Mouse (Mus musculus) limb, embryonic 14.5 days (tissue): ENCODE measurements around the gene Cd3eap. TPM values are rescaled to one million over a fixed set of nuclear protein-coding genes. Genes with fewer than 3 reads are reported as not detected.

Experiments
- ATAC-seq: fragments of 200-750 bp; cut with Nextera tagmentation; 2 replicates; pipeline ENCODE4 v1.8.0; 2017; ENCODE audit warnings: low read depth, moderate number of reproducible peaks, moderate TSS enrichment; ENCODE audit not compliant: low FRiP score
- DNase-seq: peaks from one replicate; pipeline ENCODE4 v3.0.0-alpha.2; 2015; ENCODE audit warnings: low spot score
- H3K27ac ChIP-seq: fragments of 300-500 bp; sonication (generic); replicated peaks from 2 replicates; pipeline ENCODE4 v1.5.1; 2014; ENCODE audit warnings: low read depth, mild to moderate bottlenecking, low read length, moderate library complexity, mixed read lengths
- H3K27me3 ChIP-seq: fragments of 300-500 bp; sonication (generic); 2 replicates; pipeline ENCODE4 v1.6.1; 2014; ENCODE audit warnings: low read length, mixed read lengths; ENCODE audit not compliant: control insufficient read depth, insufficient read depth
- H3K36me3 ChIP-seq: fragments of 300-500 bp; sonication (generic); 2 replicates; pipeline ENCODE4 v1.6.1; 2014; ENCODE audit warnings: mild to moderate bottlenecking, low read length, moderate library complexity, mixed read lengths; ENCODE audit not compliant: control insufficient read depth, insufficient read depth
- H3K4me1 ChIP-seq: fragments of 300-500 bp; sonication (generic); 2 replicates; pipeline ENCODE4 v1.6.1; 2014; ENCODE audit warnings: antibody characterized with exemption, low read length, mixed read lengths; ENCODE audit not compliant: control insufficient read depth, insufficient read depth
- H3K4me2 ChIP-seq: fragments of 300-500 bp; sonication (generic); replicated peaks from 2 replicates; pipeline ENCODE4 v1.6.1; 2014; ENCODE audit warnings: low read depth, mild to moderate bottlenecking, low read length, moderate library complexity; ENCODE audit not compliant: severe bottlenecking
- H3K4me3 ChIP-seq: fragments of 300-500 bp; sonication (generic); replicated peaks from 2 replicates; pipeline ENCODE4 v1.5.1; 2014; ENCODE audit warnings: low read length
- H3K9ac ChIP-seq: fragments of 300-500 bp; sonication (generic); 2 replicates; pipeline ENCODE4 v1.6.1; 2014; ENCODE audit warnings: mild to moderate bottlenecking, low read depth, low read length, moderate library complexity; ENCODE audit not compliant: severe bottlenecking
- H3K9me3 ChIP-seq: fragments of 300-500 bp; sonication (generic); 2 replicates; pipeline ENCODE4 v1.6.1; 2016; ENCODE audit warnings: low read length; ENCODE audit not compliant: control insufficient read depth
- POLR2A ChIP-seq: fragments of 200-500 bp; IDR thresholded peaks from 2 replicates; pipeline ENCODE4 v1.8.0; 2012; ENCODE audit warnings: inconsistent platforms, mild to moderate bottlenecking, moderate library complexity, borderline replicate concordance; ENCODE audit not compliant: insufficient read depth, insufficient read length; ENCODE audit errors: extremely low read depth
- WGBS: fragments of 180-500 bp; shearing (Covaris S2); extraction: QIAGEN DNeasy Blood & Tissue Kit; methylation state at CpG from one replicate; pipeline ENCODE4 v1.1.7; 2014; 5-methylcytosine and 5-hydroxymethylcytosine counted together
- polyA plus RNA-seq, 2 experiments: library from polyadenylated mRNA; depleted of rRNA in 1 of 2; stranded (reverse) in 1 of 2; unstranded in 1 of 2; fragments of >200 nt; fragmentation: Nextera tagmentation in 1 of 2; extraction: Ambion mirVana in 1 of 2; gene quantifications; 2 replicates each; pipeline versions ENCODE4 v1.2.1 to v1.2.3; 2012 to 2014

Cd3eap gene
- polyA plus RNA-seq, 2 experiments = 19.4 to 25.2 TPM

GRCm38 (mm10) chr7:19328425-19328824 lies 30.9 kb downstream of the Cd3eap start:
- Histone ChIP-seq H3K27ac (no peak overlapping the region), H3K4me1 (peaks cover 11% of the 10 kb centered on the region), H3K9me3 (no peaks in the 10 kb centered on the region), H3K27me3 (no peaks in the 10 kb centered on the region), H3K4me3 (no peak overlapping the region), H3K36me3 (no peaks in the 10 kb centered on the region), H3K9ac (no peak overlapping the region), H3K4me2 (no peak overlapping the region)
- no peak for DNase-seq
- no peak for ATAC-seq
- TF ChIP-seq POLR2A = no peak

GRCm38 (mm10) chr7:19327782-19328181 lies 31.5 kb downstream of the Cd3eap start:
- TF ChIP-seq POLR2A = no peak
- peaks cover 11% of the 10 kb centered on the region for H3K4me1 ChIP-seq
- no peaks in the 10 kb centered on the region for H3K27me3 ChIP-seq
- 75% methylated on average over 5 of the region's 5 CpGs for WGBS
- 0 out of 2 replicates have a peak overlapping the region, but pooled peaks have one; percentile 8 for H3K9ac ChIP-seq
- peak overlapping the region; percentile 59; the same call in 1 of the 2 replicates for H3K4me2 ChIP-seq
- H3K9me3 ChIP-seq = no peaks in the 10 kb centered on the region
- no peaks in the 10 kb centered on the region for H3K36me3 ChIP-seq
- no peak for DNase-seq
- ATAC-seq = no peak
- H3K27ac ChIP-seq = no peak overlapping the region
- H3K4me3 ChIP-seq = no peak overlapping the region

- H3K9ac ChIP-seq = peak overlapping the region; percentile 8; the same call in 1 of the 2 replicates
- WGBS = 1% methylated on average over 20 of the region's 22 CpGs
- peak overlapping the region; percentile 44 for H3K27ac ChIP-seq
- peaks cover 11% of the 10 kb centered on the region for H3K4me1 ChIP-seq
- DNase-seq (peak; percentile 83), ATAC-seq (peak; percentile 70; the same call in 1 of the 2 replicates)
- H3K36me3 ChIP-seq = no peaks in the 10 kb centered on the region
- peak overlapping the region; percentile 59 for H3K4me2 ChIP-seq
- peak overlapping the region; percentile 35 for H3K4me3 ChIP-seq
- no peak for TF ChIP-seq POLR2A
- H3K9me3 ChIP-seq = no peaks in the 10 kb centered on the region
- no peaks in the 10 kb centered on the region for H3K27me3 ChIP-seq
These were observed 32.2 kb downstream of the Cd3eap start for GRCm38 (mm10) chr7:19327128-19327527.

GRCm38 (mm10) chr7:19326359-19326758 lies 32.9 kb downstream of the Cd3eap start:
- Histone ChIP-seq H3K9me3 (no peaks in the 10 kb centered on the region), H3K4me3 (peak overlapping the region; percentile 35), H3K36me3 (no peaks in the 10 kb centered on the region), H3K4me2 (peak overlapping the region; percentile 59), H3K9ac (peak overlapping the region; percentile 8), H3K27me3 (no peaks in the 10 kb centered on the region), H3K27ac (peak overlapping the region; percentile 44), H3K4me1 (peaks cover 11% of the 10 kb centered on the region)
- ATAC-seq = peak; percentile 73
- peak; percentile 75 for DNase-seq
- TF ChIP-seq POLR2A = no peak
- under 1% methylated on average over 20 of the region's 20 CpGs for whole genome bisulfite sequencing

- Histone ChIP-seq H3K9ac (no peak overlapping the region), H3K27ac (no peak overlapping the region), H3K27me3 (no peaks in the 10 kb centered on the region), H3K4me3 (no peak overlapping the region), H3K4me1 (peaks cover 12% of the 10 kb centered on the region), H3K9me3 (no peaks in the 10 kb centered on the region), H3K4me2 (peak overlapping the region; percentile 59; the same call in 1 of the 2 replicates), H3K36me3 (no peaks in the 10 kb centered on the region)
- ATAC-seq = no peak
- WGBS = 67% methylated on average over 21 of the region's 21 CpGs
- no peak for DNase-seq
- TF ChIP-seq POLR2A = no peak
These were observed 33.8 kb downstream of the Cd3eap start for GRCm38 (mm10) chr7:19325262-19326199.
